Mouse (Mus musculus): Measurements from ENCODE around the gene Ildr2.

GRCm38 (mm10) chr1:166266001-166266705, 12.2 kb downstream of the Ildr2 start:
- no peak for TF ChIP-seq CHD2 (IDR thresholded peaks at IDR 0.05; ENCODE audit: low read length)
- TF ChIP-seq USF2 (conservative IDR thresholded peaks at IDR 0.05; ENCODE audit: low read depth, low read length) = no peak
- no peak for TF ChIP-seq ZKSCAN1 (IDR thresholded peaks at IDR 0.05; ENCODE audit: borderline replicate concordance, low read depth, low read length)
- TF ChIP-seq POLR2A (IDR thresholded peaks at IDR 0.05; ENCODE audit: low read depth, low read length) = no peak
- TF ChIP-seq MAX (IDR thresholded peaks at IDR 0.05; ENCODE audit: low read length) = no peak
- TF ChIP-seq CTCF (conservative IDR thresholded peaks at IDR 0.05 in 1 of 2, IDR thresholded peaks at IDR 0.05 in 1 of 2; ENCODE audit: low read depth in 2 of 2, low read length in 2 of 2) = no peak
- TF ChIP-seq EP300 (IDR thresholded peaks at IDR 0.05; ENCODE audit: low read length) = no peak
- TF ChIP-seq ZMIZ1 (IDR thresholded peaks at IDR 0.05; ENCODE audit: low read depth, low read length) = no peak
- TF ChIP-seq NRF1 (IDR thresholded peaks at IDR 0.05; ENCODE audit: low read depth, low read length) = no peak

Data from CH12.LX (cell line).